Mouse (Mus musculus): ENCODE results near the gene Clk1. TPM values are rescaled to one million over a fixed set of nuclear protein-coding genes. Genes with fewer than 3 reads are reported as not detected.

Gene Clk1
- 10 to 100 TPM; 59.6 to 68.2 TPM for total RNA-seq (2021)

DNA sequence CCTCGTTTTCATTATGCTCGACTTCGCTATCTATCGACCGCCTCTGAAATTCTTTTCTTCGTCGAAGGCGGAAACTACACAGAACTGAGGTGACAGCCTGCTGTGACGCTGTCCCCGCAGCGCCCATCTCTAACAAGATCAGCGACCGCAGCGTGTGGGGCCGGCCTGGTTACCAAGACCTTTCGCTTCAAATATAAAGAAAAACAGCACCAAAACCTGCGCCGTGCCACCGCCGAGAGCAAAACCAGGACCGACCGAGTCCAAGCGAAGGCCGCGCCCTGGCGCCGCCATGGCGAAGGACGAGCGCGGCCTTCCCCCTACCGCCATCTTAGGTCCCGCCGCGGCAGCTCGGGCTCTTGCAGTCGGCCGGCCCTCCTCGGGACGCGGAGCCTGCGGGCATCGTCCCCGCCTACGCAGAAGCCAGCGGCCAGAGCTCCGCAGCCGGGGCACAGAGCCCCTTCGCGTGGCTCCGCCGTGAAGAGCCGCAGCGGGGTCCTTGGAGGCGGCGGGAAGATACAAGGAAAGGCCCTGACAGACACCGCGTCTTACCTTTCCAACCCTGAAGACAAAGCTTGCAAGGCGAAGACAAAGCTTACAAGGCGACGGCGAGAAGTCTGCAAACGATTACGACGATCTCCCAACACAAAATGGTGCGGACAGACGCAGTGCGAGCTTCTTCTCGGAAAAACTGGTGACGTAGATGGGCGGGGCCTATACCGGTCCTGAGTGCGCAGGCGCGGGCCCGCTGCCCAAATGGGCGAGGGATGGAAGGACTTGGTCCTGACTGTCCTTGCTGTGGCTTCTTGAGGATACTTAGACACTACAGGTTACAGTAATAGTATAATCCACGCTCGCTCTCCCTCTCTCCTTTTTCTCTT, at the start of gene Clk1:
Gene Clk1, minus strand, starts transcription at position 696 of the 878 bp plus-strand sequence.
- intact Hi-C loops (cut with DNase I) = loop anchor here (2.0 to 5.0 kb wide), 3 partner anchors 21 to 164 kb away; partner anchors contain the start of genes Bzw1, Fam126b, Ndufb3 and Nif3l1

DNA sequence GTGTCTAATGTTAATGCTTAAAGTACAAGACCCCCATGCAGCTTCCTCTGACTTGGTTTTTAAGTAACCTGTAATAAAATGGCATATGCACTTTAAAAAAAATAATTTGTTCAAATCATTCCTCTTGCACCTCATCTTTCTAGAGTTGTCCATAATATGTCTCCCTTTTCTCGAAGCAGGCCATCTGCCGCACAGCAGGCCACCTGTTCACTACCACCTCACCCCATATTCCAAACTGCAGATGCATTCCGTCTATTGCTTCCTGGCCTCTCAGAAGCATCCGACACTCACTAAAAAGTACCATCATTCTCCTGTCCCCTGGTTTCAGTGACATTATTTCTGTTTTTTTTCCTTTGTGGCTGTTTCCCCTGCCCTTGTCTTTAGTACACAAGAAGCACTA, 41.7 kb upstream of the Clk1 start:
- intact Hi-C loops (cut with DNase I) = no loop called here
- DNase-seq = no peak

More for the DNA sequence above, at the start of gene Clk1:
- peak; percentile 99 to 100 for DNase-seq

DNA sequence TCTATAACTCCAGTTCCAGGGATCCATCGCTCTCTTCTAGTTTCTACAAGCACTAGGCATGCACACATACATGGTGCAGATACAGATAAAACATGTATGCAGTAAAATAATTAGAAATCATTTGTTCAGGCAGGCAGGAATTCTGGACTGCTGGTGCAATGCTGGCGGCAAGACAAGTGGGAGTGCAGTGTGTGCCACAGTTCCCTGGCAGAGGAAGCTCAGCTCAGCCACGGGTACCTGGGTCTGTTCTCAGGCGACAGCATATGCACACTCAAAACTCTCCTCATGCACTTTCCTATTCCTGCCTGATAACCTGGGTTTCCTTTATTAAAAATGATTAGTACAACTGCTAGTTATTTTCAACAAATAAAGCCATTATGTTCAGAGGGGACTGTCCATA, 41.2 kb upstream of the Clk1 start:
- DNase-seq = no peak
- intact Hi-C loops (cut with DNase I) = no loop called here

DNA sequence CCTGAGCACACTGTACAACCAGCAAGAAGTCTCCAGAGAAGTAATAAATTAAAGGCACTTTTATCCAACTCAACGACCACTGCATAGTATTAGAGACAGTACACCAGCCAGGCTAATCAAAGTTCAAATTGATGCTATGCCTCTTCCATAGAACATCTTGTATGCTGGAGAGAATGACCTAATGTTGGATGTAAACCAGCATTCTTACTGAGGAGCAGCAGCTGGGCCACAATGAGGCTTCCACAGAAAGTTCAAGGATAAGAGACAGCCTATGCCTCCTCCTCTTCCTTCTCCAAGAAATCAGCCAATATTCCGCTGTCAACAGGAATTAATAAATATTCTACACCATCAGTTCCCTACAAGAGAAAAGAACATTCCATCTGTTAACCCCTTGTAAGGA, 40.1 kb upstream of the Clk1 start:
- intact Hi-C loops (cut with DNase I) = no loop called here
- DNase-seq = no peak

DNA sequence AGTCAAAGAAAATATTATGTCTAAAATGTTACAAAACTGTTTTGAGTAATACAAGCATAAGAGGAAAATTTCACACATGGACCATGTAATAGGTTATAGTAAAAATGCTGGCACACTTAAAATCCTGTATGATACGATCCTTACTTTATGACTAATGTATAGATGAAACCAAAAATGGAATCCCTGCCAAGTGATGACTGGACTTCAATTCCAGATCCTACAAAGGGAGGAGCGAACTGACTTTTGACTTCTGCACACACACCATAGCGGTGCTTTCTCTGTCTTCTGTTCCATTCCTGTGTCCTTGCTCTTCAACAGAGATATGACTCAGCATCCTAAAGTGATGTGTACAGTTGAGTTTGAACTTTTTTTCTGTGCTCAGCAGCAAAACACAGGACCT, 36.7 kb upstream of the Clk1 start:
- DNase-seq = no peak
- intact Hi-C loops (cut with DNase I) = no loop called here

DNA sequence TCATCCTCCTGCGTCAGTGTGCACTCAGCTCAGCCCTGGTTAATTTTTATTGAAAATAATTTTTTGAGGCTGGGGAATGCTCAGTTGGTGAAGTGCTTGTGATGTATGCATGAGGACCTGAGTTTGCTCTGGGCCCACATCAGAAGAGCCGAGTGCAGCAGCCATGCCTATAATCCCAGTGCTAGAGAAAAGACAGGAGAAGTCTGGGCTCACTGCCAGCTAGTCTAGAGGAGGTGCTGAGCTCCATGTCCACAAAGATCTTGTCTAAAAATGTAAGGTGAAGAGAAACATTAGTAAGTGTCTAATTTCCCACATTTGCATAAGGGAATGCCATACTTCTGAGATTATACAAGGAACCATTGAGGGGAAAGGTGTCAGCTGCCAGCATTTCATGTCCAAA, 35.0 kb upstream of the Clk1 start:
- intact Hi-C loops (cut with DNase I) = no loop called here
- DNase-seq = no peak

DNA sequence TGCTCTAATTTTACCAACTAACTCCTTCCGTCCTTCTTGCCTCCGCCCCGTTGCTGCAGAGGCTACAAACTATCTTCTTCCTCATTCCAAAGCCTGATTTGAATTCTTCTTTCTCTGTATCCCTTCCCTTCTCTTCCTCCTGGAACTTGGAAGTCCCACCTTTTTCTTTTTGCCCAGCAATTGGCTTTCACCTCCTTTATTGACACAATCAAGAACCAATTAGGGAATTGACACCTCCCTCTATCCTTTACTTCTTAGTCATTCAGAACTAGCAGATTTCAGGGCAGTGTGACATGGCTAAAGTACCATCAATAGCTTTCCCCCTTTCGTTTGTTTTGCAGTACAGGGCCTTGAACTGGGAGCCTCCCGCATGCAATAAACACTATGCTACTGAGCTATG, 34.3 kb upstream of the Clk1 start:
- DNase-seq = no peak

DNA sequence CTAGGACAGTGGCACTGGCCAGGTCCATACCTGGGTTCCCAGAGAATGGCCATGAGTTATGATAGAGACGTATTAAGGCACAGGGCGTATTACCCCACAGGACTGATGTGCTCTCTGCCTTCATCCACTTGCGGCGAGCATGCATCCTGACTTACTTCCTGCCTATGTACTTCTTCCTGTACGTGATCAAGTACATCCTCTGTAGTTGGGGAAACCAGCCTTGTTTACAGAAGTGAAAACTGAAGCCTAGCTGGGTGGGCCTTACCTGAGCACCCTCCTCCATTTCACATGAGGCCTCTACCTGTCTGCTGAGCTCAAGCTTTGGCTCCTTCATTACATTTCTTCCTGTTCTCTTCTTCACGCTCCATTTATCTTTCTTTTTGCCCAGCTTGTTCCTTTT, 30.4 kb upstream of the Clk1 start:
- DNase-seq = no peak
- intact Hi-C loops (cut with DNase I) = no loop called here

More for the DNA sequence above, 34.3 kb upstream of the Clk1 start:
- intact Hi-C loops (cut with DNase I) = no loop called here

DNA sequence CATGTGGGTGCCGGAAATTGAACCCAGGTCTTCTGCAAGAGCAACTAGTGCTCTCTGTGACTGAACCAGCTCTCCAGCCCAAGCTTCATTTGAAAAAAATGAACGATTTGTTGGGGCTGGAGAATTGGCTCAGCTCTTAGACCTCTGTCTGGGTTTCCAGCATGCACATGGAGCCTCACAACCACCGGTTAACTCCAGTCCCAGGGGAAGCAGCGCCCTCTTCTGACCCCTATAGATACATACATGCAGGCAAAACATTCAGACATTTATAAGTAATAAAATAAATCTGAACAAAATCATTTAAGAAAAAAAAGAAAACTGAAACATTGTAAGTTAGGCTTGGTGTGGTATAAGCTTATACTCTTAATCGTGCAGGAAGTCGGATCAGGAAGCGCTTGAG, 24.5 kb upstream of the Clk1 start:
- no peak for DNase-seq
- intact Hi-C loops (cut with DNase I) = no loop called here

DNA sequence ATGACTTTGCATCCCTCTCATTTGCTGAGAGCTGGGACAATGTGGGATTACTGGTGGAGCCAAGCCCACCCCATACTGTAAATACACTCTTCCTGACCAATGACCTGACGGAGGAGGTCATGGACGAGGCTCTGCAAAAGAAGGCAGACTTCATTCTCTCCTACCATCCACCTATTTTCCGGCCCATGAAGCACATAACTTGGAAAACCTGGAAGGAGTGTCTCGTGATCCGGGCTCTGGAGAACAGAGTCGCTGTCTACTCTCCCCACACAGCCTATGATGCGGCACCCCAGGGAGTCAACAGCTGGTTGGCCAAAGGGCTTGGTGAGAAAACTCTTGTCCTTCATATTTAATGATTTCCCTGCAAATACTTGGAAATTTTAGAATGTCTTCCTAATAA, 23.9 kb upstream of the Clk1 start:
- intact Hi-C loops (cut with DNase I) = no loop called here
- DNase-seq = no peak

DNA sequence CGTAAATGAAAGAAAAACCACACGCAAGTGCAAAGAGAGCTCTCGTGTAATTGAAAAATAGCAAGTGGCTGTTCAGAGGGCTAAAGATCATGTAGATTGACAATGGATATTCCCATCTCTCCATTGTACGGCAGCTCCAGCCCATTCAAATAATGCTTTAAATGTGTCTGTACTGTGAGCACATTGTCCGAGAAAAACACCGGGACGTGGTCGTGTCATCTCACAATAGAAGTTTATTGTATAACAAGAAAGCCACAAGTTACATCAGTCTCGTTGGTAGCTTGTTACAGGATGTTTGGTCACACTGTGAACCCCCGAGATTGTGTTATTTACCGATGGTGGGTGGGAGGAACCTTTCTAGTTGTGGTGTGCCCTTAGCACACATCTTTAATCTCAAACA, 22.0 kb upstream of the Clk1 start:
- DNase-seq = no peak
- intact Hi-C loops (cut with DNase I) = loop anchor here (2.0 kb wide), 1 partner anchor 21 kb away; the partner anchor contains the start of gene Clk1

DNA sequence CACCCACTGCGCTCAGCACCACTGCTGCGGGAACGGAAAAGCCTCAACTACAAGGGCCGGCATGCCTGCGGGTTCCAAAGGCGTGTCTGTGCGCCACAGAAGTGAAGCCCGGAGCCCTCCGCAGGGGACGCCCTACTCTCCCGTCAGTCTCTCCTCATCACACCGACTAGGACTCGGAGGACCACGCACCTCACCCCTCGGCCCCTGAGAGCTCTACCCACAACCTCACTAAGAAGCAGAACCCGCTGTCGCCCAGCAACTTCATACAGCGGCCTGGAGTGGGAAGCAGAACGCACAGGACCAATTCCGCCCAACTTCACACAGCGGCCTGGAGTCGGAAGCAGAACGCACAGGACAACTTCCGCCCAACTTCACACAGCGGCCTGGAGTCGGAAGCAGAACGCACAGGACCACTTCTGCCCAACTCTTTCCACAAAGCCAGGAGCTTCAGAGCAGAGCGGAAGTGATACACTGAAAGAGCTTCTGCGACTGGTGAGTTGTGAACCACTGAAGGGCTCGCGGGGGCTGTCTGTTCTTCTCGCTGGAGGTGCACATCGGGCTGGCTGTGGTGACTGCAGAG, 21.4 kb upstream of the Clk1 start, which contains the start of the genes Nif3l1 and Ppil3:
Gene Nif3l1, plus strand, starts transcription at position 9 of the 580 bp plus-strand sequence.
Gene Ppil3, minus strand, starts transcription at position 344 of the 580 bp plus-strand sequence.
- intact Hi-C loops (cut with DNase I) = loop anchor here (2.0 kb wide), 1 partner anchor 20 kb away; the partner anchor contains the start of gene Clk1
- peak; percentile 77 to 87 for DNase-seq

DNA sequence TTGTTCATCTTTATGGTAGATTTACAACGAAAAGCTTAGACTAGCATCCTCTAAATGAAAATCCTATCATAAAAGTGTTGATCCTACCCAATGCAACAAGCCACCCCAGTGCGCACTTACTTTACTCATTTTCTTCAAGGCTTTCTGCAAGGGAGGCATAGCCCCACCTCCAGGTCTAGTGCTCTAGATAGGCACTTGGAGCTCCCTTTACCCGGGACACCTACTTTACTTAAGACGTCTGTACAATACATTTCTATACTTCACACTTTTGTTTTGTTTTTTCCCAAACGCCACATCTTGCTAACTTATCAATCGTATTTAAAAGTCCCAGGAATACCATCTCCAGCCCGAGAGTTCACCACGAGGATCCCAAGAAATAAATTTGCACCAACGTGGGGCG, 20.8 kb upstream of the Clk1 start:
- DNase-seq = no peak
- intact Hi-C loops (cut with DNase I) = loop anchor here (2.0 kb wide), 1 partner anchor 20 kb away; the partner anchor contains the start of gene Clk1

DNA sequence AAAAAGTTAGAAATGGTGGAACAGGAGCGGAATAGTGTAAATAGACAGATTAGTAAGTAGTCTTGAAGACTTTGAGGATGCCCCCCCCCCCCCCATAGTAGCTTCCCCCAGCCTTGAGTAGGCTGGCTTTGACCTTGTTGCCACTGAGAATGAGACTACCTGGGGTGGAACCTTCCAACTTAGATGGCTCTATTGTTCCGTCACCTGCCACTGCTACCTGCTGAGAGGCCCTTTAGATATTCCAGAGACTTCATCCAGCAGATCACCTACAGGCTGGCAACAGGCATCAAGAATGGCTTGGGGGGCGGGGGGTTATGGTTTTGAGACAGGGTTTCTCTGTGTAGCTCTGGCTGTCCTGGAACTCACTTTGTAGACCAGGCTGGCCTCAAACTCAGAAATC, 685 bp upstream of the Clk1 start:
- intact Hi-C loops (cut with DNase I) = loop anchor here (2.0 to 5.0 kb wide), 2 partner anchors 20 to 163 kb away; partner anchors contain the start of genes Fam126b, Ndufb3, Nif3l1 and Ppil3
- no peak for DNase-seq

DNA sequence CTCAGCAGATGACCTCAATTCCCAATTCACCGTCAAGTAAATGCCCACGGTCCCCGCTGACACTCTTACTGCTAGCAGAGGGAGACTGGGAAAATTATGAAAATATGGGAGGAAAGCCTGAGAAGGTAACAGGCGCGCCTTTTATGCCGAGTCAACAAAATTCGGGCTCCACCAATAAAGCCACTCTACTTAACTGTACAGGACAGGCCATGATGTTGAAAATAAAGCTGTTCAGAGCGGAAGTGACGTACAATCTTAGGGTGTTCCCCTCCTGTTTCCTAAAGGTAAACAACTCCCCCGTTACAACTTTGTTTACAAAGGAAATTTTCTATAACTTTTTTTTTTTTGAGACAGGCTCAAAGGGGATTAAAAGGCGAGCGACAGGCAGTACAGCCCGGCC, 987 bp downstream of the Clk1 start:
- peak; percentile 32 to 49 for DNase-seq
- intact Hi-C loops (cut with DNase I) = loop anchor here (2.0 to 5.0 kb wide), 2 partner anchors 30 to 164 kb away; partner anchors contain the start of genes Bzw1, Fam126b and Ndufb3

DNA sequence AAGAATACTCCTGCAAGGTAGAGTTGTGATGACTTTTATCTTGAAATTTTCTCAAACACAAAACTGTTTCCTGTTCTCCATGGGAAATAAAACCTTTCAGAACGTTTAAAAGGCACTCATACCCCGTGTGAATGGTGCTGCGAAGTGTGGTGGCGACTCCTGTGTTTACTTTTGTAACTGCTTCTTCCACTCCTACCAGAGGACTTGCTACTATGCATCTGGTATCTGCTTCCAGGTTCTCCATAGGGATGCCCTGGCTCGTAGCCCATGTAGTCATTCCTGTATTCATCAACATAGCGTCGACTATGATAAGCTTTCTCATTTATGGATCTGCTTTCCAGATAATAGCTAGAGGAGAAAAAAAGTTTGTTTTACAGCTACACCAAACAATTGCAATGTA, 2.9 kb downstream of the Clk1 start:
- intact Hi-C loops (cut with DNase I) = loop anchor here (5.0 kb wide), 1 partner anchor 166 kb away; the partner anchor contains the start of genes Fam126b and Ndufb3
- DNase-seq = no peak

DNA sequence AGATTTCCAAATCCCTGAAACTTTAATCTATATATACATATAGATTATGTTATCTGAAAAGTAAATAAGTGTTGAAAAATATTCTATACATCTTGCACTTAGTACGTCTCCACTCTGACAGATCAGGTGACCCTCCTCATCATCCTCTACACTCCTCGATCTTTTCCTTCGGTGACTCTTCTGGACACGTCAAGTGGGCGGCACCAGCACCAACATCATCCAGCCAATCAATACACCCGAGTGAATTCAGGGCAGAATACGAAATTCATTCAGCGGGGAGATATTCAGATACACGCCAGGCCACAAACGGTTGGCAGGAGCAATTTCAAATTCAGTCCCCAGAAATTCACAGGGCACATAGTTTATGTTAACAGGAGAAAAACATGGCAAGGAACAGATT, 3.8 kb downstream of the Clk1 start:
- intact Hi-C loops (cut with DNase I) = loop anchor here (5.0 kb wide), 1 partner anchor 167 kb away; the partner anchor contains the start of genes Fam126b and Ndufb3
- DNase-seq = no peak

DNA sequence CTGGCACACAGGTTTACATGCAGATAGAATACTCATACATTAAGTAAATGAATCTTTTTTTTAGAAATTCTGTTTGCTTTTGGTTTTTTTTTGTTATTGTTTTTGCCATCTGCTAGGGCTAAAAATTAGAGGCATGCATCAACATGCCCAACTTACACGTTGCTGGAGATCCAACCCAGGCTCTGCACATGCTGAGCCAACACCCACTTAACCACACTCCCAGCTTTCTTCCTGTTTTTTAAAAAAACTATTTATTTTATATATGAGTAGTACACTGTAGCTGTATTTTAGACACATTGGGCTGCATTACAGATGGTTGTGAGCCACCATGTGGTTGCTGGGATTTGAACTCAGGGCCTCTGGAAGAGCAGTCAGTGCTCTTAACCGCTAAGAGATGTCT, 7.8 kb downstream of the Clk1 start:
- no peak for DNase-seq
- intact Hi-C loops (cut with DNase I) = no loop called here

DNA sequence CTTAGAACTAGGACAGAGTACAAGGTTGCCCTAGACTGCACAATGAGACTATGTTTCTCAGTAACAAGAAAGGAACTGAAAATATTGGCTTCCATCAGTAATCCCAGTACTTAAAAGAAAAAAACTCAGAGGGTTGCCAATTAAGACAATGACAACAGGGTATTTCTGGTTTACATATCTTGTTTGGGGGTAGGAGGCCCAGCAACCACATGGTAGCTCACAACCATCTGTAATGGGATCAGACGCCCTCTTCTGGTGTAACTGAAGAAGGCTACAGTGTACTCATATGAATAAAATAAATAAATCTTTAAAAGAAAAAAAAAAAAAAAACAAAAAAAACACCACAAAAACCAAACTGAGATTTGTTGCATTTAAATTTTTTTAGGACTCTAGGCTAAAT, 8.4 kb downstream of the Clk1 start:
- no peak for DNase-seq
- intact Hi-C loops (cut with DNase I) = no loop called here

DNA sequence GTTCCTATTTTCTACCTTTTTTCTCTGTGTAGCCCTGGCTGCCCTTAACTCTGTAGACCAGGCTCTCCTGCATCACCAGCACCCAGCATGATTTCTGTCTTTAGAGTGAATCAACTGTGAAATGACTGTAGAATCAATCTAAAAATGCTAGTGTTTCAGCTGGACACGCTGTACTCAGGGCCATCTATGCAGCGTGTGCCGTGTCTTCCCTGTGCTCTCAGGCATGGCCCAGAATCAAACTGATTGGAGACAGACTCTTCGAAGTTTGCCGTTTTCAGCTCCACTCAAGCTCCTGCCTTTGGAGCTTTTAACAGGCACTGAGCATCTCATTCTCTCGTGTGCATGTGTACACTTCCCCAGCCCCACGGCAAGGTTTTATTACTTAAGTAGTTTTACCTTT, 13.1 kb downstream of the Clk1 start:
- intact Hi-C loops (cut with DNase I) = no loop called here
- no peak for DNase-seq

DNA sequence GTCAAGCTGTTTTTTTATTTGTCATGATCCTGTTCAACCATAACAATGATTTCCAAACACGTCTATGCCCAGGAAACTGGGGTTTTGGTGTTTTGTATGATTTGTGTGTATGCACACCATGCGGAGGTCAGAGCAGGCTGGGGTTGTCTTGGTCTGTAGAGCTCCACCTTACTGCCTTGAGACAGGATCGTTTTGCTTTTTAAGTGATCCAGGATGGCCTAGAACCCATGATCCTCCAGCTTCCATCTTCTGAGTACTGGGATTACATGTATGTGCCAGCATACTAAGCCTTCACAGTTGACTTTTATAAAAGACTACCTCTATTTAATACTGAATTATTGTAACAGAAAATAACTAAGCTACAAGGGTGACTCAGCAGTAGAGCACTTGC, 13.7 kb downstream of the Clk1 start:
- no peak for DNase-seq
- intact Hi-C loops (cut with DNase I) = no loop called here

All from heart, postnatal 36 days (tissue).